Mouse (Mus musculus): ENCODE data around the gene Olfr69. TPM values are rescaled to one million over a fixed set of nuclear protein-coding genes. Genes with fewer than 3 reads are reported as not detected.
"Not testable (repeated sequence)": the region's sequence is repeated elsewhere in the genome, so short reads cannot be mapped to it uniquely, and the experiment has no call there.

Gene Olfr69
- polyA plus RNA-seq, 1 experiment from 2014 or later = not detected

DNA sequence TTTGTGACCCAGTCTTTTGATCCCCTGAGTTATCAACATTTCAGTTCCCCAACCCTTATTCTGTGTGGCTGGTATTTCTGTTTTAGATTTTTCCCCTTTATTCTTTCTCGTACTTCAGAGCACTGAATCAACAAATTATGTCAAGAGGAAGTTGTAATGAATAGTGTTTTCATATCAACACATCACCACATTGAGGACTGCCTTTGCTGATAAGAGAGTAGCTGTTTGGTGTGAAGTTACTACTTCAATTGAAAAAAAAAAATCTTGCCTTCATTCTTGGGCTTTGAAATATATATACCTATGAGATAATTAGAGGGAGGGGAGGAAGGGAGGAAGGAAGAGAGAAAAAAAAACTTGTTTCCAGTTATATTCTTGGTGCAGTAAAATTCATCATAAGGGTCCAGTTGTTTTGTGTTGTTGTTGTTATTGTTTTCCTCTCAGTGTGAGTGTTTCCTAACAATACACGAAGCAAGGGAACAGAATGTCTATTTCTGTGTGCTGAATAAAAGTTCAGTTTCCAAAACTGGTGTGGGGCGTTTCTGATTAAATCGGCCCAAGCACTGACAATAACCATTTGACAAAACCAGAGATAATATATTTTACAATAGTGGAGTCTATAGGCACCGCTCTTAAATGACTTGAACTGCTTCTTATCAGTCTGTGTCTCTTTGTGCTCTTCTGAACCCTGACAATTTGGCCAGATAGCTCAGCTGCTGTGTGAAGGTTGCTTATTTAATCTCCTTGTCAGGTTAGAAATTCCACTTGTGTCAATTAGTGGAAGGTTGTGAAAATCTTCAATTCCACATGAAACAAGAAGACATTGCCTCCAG is 37.8 kb upstream of the Olfr69 start:
- peak overlapping the region; percentile 52 for H3K4me2 ChIP-seq (ENCODE audit: low read depth, low read length)
- H3K36me3 ChIP-seq (ENCODE audit: control insufficient read depth, insufficient read depth) = peaks cover 2% of the 10 kb centered on the region; the same call in 1 of the 2 replicates
- H3K9me3 ChIP-seq (replicated peaks; ENCODE audit: control insufficient read depth, low read length) = no peaks in the 10 kb centered on the region
- H3K4me3 ChIP-seq (ENCODE audit: low read depth, low read length) = peak overlapping the region; percentile 44
- peak overlapping the region; percentile 47 for H3K9ac ChIP-seq (ENCODE audit: low read depth, low read length)
- WGBS (ENCODE audit: insufficient replicate concordance) = 11% methylated on average over 5 of the region's 5 CpGs
- no peaks in the 10 kb centered on the region for H3K27me3 ChIP-seq (ENCODE audit: control insufficient read depth, insufficient read depth, low read depth, low read length)
- peaks cover 14% of the 10 kb centered on the region for H3K4me1 ChIP-seq (ENCODE audit: control insufficient read depth, low read depth, low read length)
- no peak for ATAC-seq (ENCODE audit: low read depth)
- H3K27ac ChIP-seq (ENCODE audit: low read length) = peak overlapping the region; percentile 94

DNA sequence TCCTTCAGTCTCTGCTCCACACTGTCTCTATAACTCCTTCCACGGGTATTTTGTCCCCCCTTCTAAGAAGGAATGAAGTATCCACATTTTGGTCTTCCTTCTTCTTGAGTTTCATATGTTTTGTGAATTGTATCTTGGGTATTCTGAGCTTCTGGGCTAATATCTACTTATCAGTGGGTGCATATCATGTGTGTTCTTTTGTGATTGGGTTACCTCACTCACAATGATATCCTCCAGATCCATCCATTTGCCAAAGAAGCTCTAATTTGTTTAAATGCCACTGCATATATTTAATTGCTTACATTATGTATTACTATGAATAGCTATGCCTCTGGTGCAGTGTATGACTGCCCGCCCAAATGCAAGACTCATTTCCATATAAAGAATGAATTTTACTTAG is 36.7 kb upstream of the Olfr69 start:
- not testable (repeated sequence) for ATAC-seq (ENCODE audit: low read depth); H3K36me3 ChIP-seq (ENCODE audit: control insufficient read depth, insufficient read depth); H3K27me3 ChIP-seq (ENCODE audit: control insufficient read depth, insufficient read depth, low read depth, low read length); H3K4me3 ChIP-seq (ENCODE audit: low read depth, low read length); H3K9me3 ChIP-seq (replicated peaks; ENCODE audit: control insufficient read depth, low read length); H3K9ac ChIP-seq (ENCODE audit: low read depth, low read length)
- H3K4me1 ChIP-seq (ENCODE audit: control insufficient read depth, low read depth, low read length) = peaks cover 14% of the 10 kb centered on the region
- H3K4me2 ChIP-seq (ENCODE audit: low read depth, low read length) = peak overlapping the region; percentile 34
- 34% methylated on average over 2 of the region's 2 CpGs for WGBS (ENCODE audit: insufficient replicate concordance)
- H3K27ac ChIP-seq (ENCODE audit: low read length) = peak overlapping the region; percentile 91

DNA sequence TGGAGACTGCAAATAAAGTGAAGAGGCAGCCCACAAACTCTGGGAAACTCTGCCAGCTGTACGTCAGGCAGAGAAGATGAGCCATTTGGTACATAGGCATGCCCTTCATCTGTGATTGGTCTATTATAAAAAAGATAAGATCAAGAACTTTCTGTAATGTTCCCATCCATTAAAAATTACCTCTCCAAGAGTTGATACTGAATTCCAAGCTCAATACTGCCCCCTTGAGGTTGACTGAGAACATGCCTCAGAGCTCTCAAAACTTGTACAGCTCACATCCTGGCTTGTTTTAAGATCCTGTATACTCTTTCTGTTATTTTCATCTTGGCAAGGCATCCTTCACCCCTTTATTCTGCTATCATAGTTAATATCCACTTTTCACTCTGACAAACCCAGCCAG is 35.5 kb upstream of the Olfr69 start:
- H3K4me3 ChIP-seq (ENCODE audit: low read depth, low read length) = no peak overlapping the region
- 60% methylated on average over 1 of the region's 1 CpGs for WGBS (ENCODE audit: insufficient replicate concordance)
- H3K36me3 ChIP-seq (ENCODE audit: control insufficient read depth, insufficient read depth) = no peaks in the 10 kb centered on the region
- ATAC-seq (ENCODE audit: low read depth) = no peak
- H3K4me1 ChIP-seq (ENCODE audit: control insufficient read depth, low read depth, low read length) = peaks cover 14% of the 10 kb centered on the region
- no peaks in the 10 kb centered on the region for H3K9me3 ChIP-seq (replicated peaks; ENCODE audit: control insufficient read depth, low read length)
- no peaks in the 10 kb centered on the region for H3K27me3 ChIP-seq (ENCODE audit: control insufficient read depth, insufficient read depth, low read depth, low read length)
- peak overlapping the region; percentile 86 for H3K27ac ChIP-seq (ENCODE audit: low read length)
- no peak overlapping the region for H3K4me2 ChIP-seq (ENCODE audit: low read depth, low read length)
- H3K9ac ChIP-seq (ENCODE audit: low read depth, low read length) = peak overlapping the region; percentile 54

DNA sequence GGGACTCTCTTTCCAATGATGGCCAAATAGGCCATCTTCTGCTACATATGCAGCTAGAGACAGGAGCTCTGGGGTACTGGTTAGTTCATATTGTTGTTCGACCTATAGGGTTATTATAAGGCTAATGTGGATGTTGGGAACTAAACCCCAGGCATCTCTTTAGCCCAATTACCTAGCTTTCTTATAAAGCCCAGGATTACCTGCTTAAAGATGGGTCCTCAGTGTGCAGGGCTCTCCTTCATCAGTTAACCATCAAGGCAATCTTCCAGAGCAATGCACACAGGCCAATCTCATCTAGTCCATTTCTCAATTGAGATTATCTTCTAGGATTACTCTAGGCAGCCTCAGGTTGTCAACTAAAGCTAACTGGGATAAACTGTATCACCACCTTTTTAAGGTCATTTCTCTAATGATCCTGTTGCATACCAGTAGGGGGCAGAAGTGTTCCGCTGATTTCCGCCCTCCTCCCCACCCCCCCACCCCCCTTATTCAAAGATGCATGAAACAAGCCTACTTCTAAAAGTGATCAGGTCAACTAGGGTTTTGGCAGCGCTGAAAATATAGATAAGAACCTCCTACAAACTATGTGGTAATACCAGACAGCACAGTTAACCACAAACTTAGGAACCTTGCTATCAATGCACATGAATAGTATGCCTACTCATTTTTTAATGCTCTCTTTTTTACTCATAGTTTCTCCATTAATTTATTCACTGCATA is 21.4 kb upstream of the Olfr69 start:
- Histone ChIP-seq H3K4me1 (ENCODE audit: control insufficient read depth, low read depth, low read length) (no peaks in the 10 kb centered on the region; the same call in 1 of the 2 replicates), H3K27me3 (ENCODE audit: control insufficient read depth, insufficient read depth, low read depth, low read length) (no peaks in the 10 kb centered on the region), H3K9ac (ENCODE audit: low read depth, low read length) (no peak overlapping the region), H3K27ac (ENCODE audit: low read length) (no peak overlapping the region), H3K4me3 (ENCODE audit: low read depth, low read length) (no peak overlapping the region), H3K4me2 (ENCODE audit: low read depth, low read length) (no peak overlapping the region), H3K36me3 (ENCODE audit: control insufficient read depth, insufficient read depth) (no peaks in the 10 kb centered on the region), H3K9me3 (replicated peaks; ENCODE audit: control insufficient read depth, low read length) (no peaks in the 10 kb centered on the region)
- ATAC-seq (ENCODE audit: low read depth) = peak; percentile 93
- 5% methylated on average over 4 of the region's 4 CpGs for WGBS (ENCODE audit: insufficient replicate concordance)

DNA sequence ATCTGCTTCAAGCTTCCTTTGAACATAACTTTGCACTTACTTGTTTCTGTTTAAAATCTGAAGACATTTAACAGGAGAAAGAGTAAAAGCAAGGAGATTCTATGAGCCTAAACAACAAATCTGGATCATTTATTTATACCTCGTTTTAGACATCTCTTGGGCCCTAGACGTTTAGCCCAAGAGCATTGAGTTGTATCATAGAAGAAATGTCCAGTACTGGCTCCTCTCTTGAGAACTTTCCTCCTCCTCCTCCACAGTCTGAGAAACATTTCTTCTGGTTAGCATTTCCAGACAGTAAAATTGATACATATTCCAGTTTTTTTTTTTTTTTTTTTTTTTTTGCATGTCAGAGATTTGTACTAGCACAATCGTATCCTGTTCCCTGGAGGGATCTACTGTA is 20.3 kb upstream of the Olfr69 start, which contains the start of gene Olfr67:
TSS of gene Olfr67 (minus strand) at position 101 of the 400 bp plus-strand sequence.
- Histone ChIP-seq H3K27ac (ENCODE audit: low read length) (no peak within 1 kb of the TSS), H3K4me1 (ENCODE audit: control insufficient read depth, low read depth, low read length) (no peaks in the 10 kb centered on the region; the same call in 1 of the 2 replicates), H3K4me3 (ENCODE audit: low read depth, low read length) (no peak within 1 kb of the TSS), H3K4me2 (ENCODE audit: low read depth, low read length) (no peak within 1 kb of the TSS), H3K9ac (ENCODE audit: low read depth, low read length) (no peak within 1 kb of the TSS), H3K27me3 (ENCODE audit: control insufficient read depth, insufficient read depth, low read depth, low read length) (no peaks in the 10 kb centered on the region), H3K36me3 (ENCODE audit: control insufficient read depth, insufficient read depth) (no peaks in the 10 kb centered on the region), H3K9me3 (replicated peaks; ENCODE audit: control insufficient read depth, low read length) (no peaks in the 10 kb centered on the region)
- no peak for ATAC-seq (ENCODE audit: low read depth)
- WGBS (ENCODE audit: insufficient replicate concordance) = 48% methylated on average over 3 of the region's 3 CpGs

DNA sequence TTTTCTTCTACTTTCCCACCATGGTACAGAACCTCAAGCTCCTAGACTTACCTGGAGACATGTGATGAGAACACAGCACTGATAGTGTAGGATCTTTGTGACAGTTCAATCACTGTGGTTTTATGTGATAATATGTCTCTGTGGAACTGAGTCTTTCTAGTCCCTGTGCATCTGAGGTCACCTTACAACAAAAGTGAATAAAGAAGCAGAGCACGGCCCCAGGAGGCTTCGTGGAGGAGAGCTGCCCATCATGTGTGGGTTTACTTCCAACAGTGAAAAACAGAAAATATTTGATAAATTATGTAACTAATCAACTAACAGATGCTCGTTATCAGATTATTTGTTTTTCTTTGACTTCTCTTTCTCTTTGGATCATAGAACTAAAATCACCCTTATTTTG is 8.2 kb upstream of the Olfr69 start, which contains the start of gene Olfr68:
TSS of gene Olfr68 (minus strand) at position 101 of the 400 bp plus-strand sequence.
- no peak within 1 kb of the TSS for H3K27ac ChIP-seq (ENCODE audit: low read length)
- H3K27me3 ChIP-seq (ENCODE audit: control insufficient read depth, insufficient read depth, low read depth, low read length) = no peaks in the 10 kb centered on the region
- no peak for ATAC-seq (ENCODE audit: low read depth)
- WGBS (ENCODE audit: insufficient replicate concordance) = 73% methylated on average over 3 of the region's 3 CpGs
- no peaks in the 10 kb centered on the region for H3K4me1 ChIP-seq (ENCODE audit: control insufficient read depth, low read depth, low read length)
- no peaks in the 10 kb centered on the region for H3K36me3 ChIP-seq (ENCODE audit: control insufficient read depth, insufficient read depth)
- no peak within 1 kb of the TSS for H3K4me3 ChIP-seq (ENCODE audit: low read depth, low read length)
- H3K4me2 ChIP-seq (ENCODE audit: low read depth, low read length) = no peak within 1 kb of the TSS
- H3K9ac ChIP-seq (ENCODE audit: low read depth, low read length) = no peak within 1 kb of the TSS
- no peaks in the 10 kb centered on the region for H3K9me3 ChIP-seq (replicated peaks; ENCODE audit: control insufficient read depth, low read length)

DNA sequence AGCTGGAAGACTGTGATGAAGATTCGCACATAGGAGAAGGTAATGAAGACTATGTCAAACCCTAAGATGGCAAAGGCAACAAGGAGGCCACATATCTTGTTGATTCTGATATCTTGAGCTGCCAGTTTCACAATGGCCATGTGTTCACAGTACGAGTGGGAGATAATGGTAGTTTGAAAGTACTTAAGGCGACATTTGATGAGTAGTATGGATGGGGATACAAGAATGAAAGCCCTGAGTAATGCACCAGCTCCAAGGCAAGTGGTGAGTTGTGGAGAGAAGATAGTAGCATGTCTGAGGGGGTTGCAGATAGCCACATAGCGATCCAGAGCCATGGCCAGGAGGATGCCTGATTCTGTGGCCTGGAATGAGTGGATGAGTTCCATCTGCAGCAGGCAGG is 6.3 kb upstream of the Olfr69 start:
- H3K4me2 ChIP-seq (ENCODE audit: low read depth, low read length); H3K36me3 ChIP-seq (ENCODE audit: control insufficient read depth, insufficient read depth); H3K9ac ChIP-seq (ENCODE audit: low read depth, low read length); H3K27me3 ChIP-seq (ENCODE audit: control insufficient read depth, insufficient read depth, low read depth, low read length); H3K4me1 ChIP-seq (ENCODE audit: control insufficient read depth, low read depth, low read length); H3K4me3 ChIP-seq (ENCODE audit: low read depth, low read length); H3K27ac ChIP-seq (ENCODE audit: low read length); H3K9me3 ChIP-seq (replicated peaks; ENCODE audit: control insufficient read depth, low read length): not testable (repeated sequence)
- ATAC-seq (ENCODE audit: low read depth) = peak; percentile 76
- 48% methylated on average over 4 of the region's 4 CpGs for WGBS (ENCODE audit: insufficient replicate concordance)

DNA sequence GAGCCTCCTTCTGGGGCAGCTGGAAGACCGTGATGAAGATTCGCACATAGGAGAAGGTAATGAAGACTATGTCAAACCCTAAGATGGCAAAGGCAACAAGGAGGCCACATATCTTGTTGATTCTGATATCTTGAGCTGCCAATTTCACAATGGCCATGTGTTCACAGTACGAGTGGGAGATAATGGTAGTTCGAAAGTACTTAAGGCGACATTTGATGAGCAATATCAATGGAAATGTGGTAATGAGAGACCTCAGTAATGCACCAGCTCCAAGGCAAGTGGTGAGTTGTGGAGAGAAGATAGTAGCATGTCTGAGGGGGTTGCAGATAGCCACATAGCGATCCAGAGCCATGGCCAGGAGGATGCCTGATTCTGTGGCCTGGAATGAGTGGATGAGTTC is 3.7 kb downstream of the Olfr69 start:
- WGBS (ENCODE audit: insufficient replicate concordance) = 24% methylated on average over 3 of the region's 6 CpGs
- H3K27me3 ChIP-seq (ENCODE audit: control insufficient read depth, insufficient read depth, low read depth, low read length); H3K4me1 ChIP-seq (ENCODE audit: control insufficient read depth, low read depth, low read length); H3K9me3 ChIP-seq (replicated peaks; ENCODE audit: control insufficient read depth, low read length); H3K36me3 ChIP-seq (ENCODE audit: control insufficient read depth, insufficient read depth); H3K4me3 ChIP-seq (ENCODE audit: low read depth, low read length); H3K27ac ChIP-seq (ENCODE audit: low read length); H3K4me2 ChIP-seq (ENCODE audit: low read depth, low read length); H3K9ac ChIP-seq (ENCODE audit: low read depth, low read length): not testable (repeated sequence)
- ATAC-seq (ENCODE audit: low read depth) = peak; percentile 47

DNA sequence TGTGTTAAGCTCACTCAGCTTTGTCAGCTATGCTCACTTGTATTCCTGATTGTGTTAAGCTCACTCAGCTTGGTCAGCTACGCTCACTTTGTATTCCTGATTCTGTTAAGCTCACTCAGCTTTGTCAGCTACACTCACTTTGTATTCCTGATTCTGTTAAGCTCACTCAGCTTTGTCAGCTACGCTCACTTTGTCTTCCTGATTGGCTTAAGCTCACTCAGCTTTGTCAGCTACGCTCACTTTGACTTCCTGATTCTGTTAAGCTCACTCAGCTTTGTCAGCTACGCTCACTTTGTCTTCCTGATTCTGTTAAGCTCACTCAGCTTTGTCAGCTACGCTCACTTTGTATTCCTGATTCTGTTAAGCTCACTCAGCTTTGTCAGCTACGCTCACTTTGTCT is 9.2 kb downstream of the Olfr69 start:
- H3K9me3 ChIP-seq (replicated peaks; ENCODE audit: control insufficient read depth, low read length); H3K4me1 ChIP-seq (ENCODE audit: control insufficient read depth, low read depth, low read length); H3K9ac ChIP-seq (ENCODE audit: low read depth, low read length); H3K4me2 ChIP-seq (ENCODE audit: low read depth, low read length); H3K27ac ChIP-seq (ENCODE audit: low read length); H3K36me3 ChIP-seq (ENCODE audit: control insufficient read depth, insufficient read depth); H3K4me3 ChIP-seq (ENCODE audit: low read depth, low read length); ATAC-seq (ENCODE audit: low read depth); H3K27me3 ChIP-seq (ENCODE audit: control insufficient read depth, insufficient read depth, low read depth, low read length): not testable (repeated sequence)
- 24% methylated on average over 6 of the region's 6 CpGs for WGBS (ENCODE audit: insufficient replicate concordance)

Data from liver, embryonic 16.5 days (tissue).